Mouse (Mus musculus) forebrain, embryonic 11.5 days (tissue): ENCODE results near the gene Aldh16a1. TPM values are rescaled to one million over a fixed set of nuclear protein-coding genes. Genes with fewer than 3 reads are reported as not detected.

ENCODE experiments used
- ATAC-seq: fragments of 200-750 bp; cut with Nextera tagmentation; replicated peaks from 2 replicates; pipeline ENCODE4 v1.8.0; 2017; ENCODE audit warnings: moderate TSS enrichment; ENCODE audit not compliant: low FRiP score
- DNase-seq: peaks from one replicate; pipeline ENCODE4 v3.0.0-alpha.2; 2017; ENCODE audit warnings: low spot score
- H3K27ac ChIP-seq: fragments of 300-500 bp; sonication (generic); 2 replicates; pipeline ENCODE4 v1.5.1; 2014; ENCODE audit warnings: low read depth, low read length
- H3K27me3 ChIP-seq: fragments of 300-500 bp; sonication (generic); 2 replicates; pipeline ENCODE4 v1.6.1; 2014; ENCODE audit warnings: mild to moderate bottlenecking, low read length, mixed read lengths; ENCODE audit not compliant: control insufficient read depth, insufficient read depth
- H3K36me3 ChIP-seq: fragments of 300-500 bp; sonication (generic); 2 replicates; pipeline ENCODE4 v1.6.1; 2014; ENCODE audit warnings: mild to moderate bottlenecking, low read length, moderate library complexity, mixed read lengths; ENCODE audit not compliant: control insufficient read depth, insufficient read depth
- H3K4me1 ChIP-seq: fragments of 300-500 bp; sonication (generic); replicated peaks from 2 replicates; pipeline ENCODE4 v1.6.1; 2014; ENCODE audit warnings: low read length, mixed read lengths; ENCODE audit not compliant: control insufficient read depth, insufficient read depth
- H3K4me2 ChIP-seq: fragments of 300-500 bp; sonication (generic); 2 replicates; pipeline ENCODE4 v1.6.1; 2014; ENCODE audit warnings: low read depth, mild to moderate bottlenecking, low read length, moderate library complexity, mixed read lengths; ENCODE audit not compliant: severe bottlenecking
- H3K4me3 ChIP-seq: fragments of 300-500 bp; sonication (generic); 2 replicates; pipeline ENCODE4 v1.5.1; 2014; ENCODE audit warnings: low read depth, low read length
- H3K9ac ChIP-seq: fragments of 300-500 bp; sonication (generic); 2 replicates; pipeline ENCODE4 v1.6.1; 2014; ENCODE audit warnings: low read length
- H3K9me3 ChIP-seq: fragments of 300-500 bp; sonication (generic); 2 replicates; pipeline ENCODE4 v1.6.1; 2016; ENCODE audit warnings: low read length, mixed read lengths; ENCODE audit not compliant: control insufficient read depth
- WGBS: fragments of 180-500 bp; shearing (Covaris S2); extraction: QIAGEN DNeasy Blood & Tissue Kit; methylation state at CpG from one replicate; pipeline ENCODE4 v1.1.7; 2014; 5-methylcytosine and 5-hydroxymethylcytosine counted together
- polyA plus RNA-seq: library from polyadenylated mRNA; unstranded; fragments of >200 nt; fragmentation: Nextera tagmentation; extraction: Ambion mirVana; gene quantifications from 2 replicates; pipeline ENCODE4 v1.2.1, GENCODE M21; 2014

The Aldh16a1 gene
- polyA plus RNA-seq, 1 experiment from 2014 or later: 44.0 TPM

GRCm38 (mm10) chr7:45193871-45194785, 39.7 kb upstream of the Aldh16a1 start:
- Histone ChIP-seq H3K4me2 (no peak overlapping the region), H3K27ac (no peak overlapping the region), H3K4me3 (no peak overlapping the region), H3K4me1 (peaks cover 3% of the 10 kb centered on the region; the same call in 1 of the 2 replicates), H3K27me3 (no peaks in the 10 kb centered on the region), H3K9me3 (no peaks in the 10 kb centered on the region), H3K9ac (no peak overlapping the region), H3K36me3 (no peaks in the 10 kb centered on the region)
- DNase-seq (no peak), ATAC-seq (no peak)
- 71% methylated on average over 17 of the region's 17 CpGs for WGBS

- no peak for ATAC-seq
- Histone ChIP-seq H3K9ac (no peak overlapping the region), H3K27me3 (no peaks in the 10 kb centered on the region), H3K27ac (no peak overlapping the region), H3K9me3 (no peaks in the 10 kb centered on the region), H3K36me3 (no peaks in the 10 kb centered on the region), H3K4me3 (no peak overlapping the region), H3K4me1 (peaks cover 3% of the 10 kb centered on the region; the same call in 1 of the 2 replicates), H3K4me2 (no peak overlapping the region)
- DNase-seq: no peak
- 65% methylated on average over 5 of the region's 5 CpGs for WGBS
These were observed 39.0 kb upstream of the Aldh16a1 start for GRCm38 (mm10) chr7:45193406-45193805.

DNA sequence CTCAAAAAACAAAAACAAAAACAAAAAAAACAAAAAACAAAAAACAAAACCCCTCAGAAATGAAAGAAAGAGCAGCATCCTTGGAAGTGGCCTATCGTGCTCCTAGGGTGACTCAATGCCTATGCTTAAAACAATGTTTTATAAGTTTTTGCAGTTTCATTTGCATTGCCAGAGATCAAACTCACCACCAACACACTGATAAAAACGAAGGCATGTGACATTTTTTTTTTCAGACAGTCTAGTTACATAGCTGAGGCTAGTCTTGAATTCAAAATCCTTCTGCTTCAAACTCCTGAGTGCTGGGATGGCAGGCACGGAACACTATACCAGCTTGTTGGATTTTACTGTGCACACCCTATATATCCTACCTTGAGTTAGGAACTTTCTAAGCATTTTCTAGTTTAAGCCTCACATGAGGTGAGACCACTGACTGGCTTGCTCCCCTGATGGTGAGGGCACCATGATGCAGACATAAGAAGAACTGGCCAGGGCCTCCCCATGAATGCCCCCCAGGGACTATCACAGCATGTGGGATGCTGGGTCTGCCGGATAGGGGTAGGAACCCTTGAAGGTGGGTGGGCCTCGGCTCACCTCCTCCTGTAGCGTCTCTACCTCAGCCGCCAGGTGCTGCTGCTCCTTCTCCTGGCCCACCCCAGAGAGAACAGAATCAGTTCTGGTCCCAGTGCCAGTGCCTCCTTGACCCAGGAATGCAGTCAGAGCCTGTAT, 38.4 kb upstream of the Aldh16a1 start:
- Histone ChIP-seq H3K27ac (no peak overlapping the region), H3K9ac (no peak overlapping the region), H3K4me1 (no peaks in the 10 kb centered on the region; the same call in 1 of the 2 replicates), H3K4me3 (no peak overlapping the region), H3K9me3 (no peaks in the 10 kb centered on the region), H3K27me3 (no peaks in the 10 kb centered on the region), H3K4me2 (no peak overlapping the region), H3K36me3 (no peaks in the 10 kb centered on the region)
- 81% methylated on average over 7 of the region's 7 CpGs for WGBS
- ATAC-seq: no peak
- DNase-seq: no peak

- H3K4me3 ChIP-seq: no peak overlapping the region
- H3K27me3 ChIP-seq: no peaks in the 10 kb centered on the region; the same call in 1 of the 2 replicates
- 26% methylated on average over 8 of the region's 8 CpGs for WGBS
- no peak overlapping the region for H3K9ac ChIP-seq
- DNase-seq: no peak
- no peaks in the 10 kb centered on the region for H3K9me3 ChIP-seq
- H3K4me1 ChIP-seq: no peaks in the 10 kb centered on the region; the same call in 1 of the 2 replicates
- H3K4me2 ChIP-seq: no peak overlapping the region
- no peak for ATAC-seq
- no peak overlapping the region for H3K27ac ChIP-seq
- H3K36me3 ChIP-seq: no peaks in the 10 kb centered on the region
These were observed 37.5 kb upstream of the Aldh16a1 start for GRCm38 (mm10) chr7:45191803-45192363.

DNA sequence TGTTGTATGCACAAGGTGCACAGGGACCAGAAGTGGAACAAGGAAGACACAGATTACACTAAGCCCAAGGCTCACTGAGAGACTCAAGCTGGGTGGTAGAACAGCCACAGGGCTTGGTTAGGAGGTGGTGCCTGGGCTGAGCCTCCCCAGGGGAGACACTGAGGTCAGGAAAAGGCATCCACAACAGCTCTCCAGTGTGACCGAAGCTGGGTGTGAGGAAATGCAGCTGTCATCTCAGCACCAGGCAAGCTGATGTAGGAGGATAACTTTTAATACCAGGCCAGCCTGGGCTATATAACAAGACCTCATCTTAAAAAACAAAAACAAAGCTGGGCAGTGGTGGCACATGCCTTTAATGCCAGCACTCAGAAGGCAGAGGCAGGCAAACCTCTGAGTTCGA, 36.8 kb upstream of the Aldh16a1 start:
- Histone ChIP-seq H3K27me3 (no peaks in the 10 kb centered on the region; the same call in 1 of the 2 replicates), H3K4me2 (no peak overlapping the region)
- 77% methylated on average over 2 of the region's 2 CpGs for WGBS

DNA sequence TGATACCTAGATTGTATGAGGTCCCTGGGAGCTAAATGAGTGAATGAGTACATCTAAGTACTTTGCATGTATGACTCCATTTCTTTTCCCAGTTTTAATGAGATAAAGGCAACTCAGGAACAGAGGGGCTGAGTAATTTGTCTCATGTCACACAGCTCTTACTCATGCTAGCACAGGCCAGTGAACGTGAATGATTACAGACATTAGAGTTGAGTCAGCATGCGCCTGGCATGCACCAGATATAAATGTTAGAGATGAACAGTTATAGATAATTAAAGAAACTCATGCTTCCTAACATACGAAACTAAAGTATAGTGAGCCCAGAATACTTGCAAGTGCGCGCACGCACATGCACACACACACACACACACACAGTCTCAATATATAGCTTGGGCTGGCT, 35.8 kb upstream of the Aldh16a1 start:
- no peaks in the 10 kb centered on the region; the same call in none of the 2 replicates for H3K27me3 ChIP-seq
- 90% methylated on average over 6 of the region's 6 CpGs for WGBS
- no peak for ATAC-seq

More for the DNA sequence above, 36.8 kb upstream of the Aldh16a1 start:
- Histone ChIP-seq H3K9ac (no peak overlapping the region), H3K27ac (no peak overlapping the region), H3K9me3 (no peaks in the 10 kb centered on the region), H3K4me3 (no peak overlapping the region), H3K36me3 (no peaks in the 10 kb centered on the region), H3K4me1 (no peaks in the 10 kb centered on the region; the same call in 1 of the 2 replicates)
- DNase-seq: no peak
- no peak for ATAC-seq

DNA sequence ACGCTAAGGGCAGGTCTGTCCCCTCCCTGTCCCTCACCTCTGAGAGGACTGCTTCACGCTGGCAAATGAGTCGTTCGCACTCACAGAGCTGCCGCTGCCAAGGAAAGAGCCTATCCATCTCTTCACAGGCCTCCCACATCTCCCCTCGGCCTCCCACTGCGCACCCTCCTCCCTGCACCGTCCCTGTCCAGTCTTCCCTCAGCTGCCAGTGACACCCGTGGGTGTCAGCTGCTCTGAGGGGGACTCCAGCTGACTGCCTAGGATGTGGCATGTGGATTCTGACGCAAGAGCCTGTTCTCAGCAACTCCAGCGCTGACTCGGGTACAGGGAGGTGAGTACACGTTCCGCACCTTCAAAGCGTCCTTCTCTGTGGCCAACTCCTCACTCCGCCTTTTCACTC, 35.2 kb upstream of the Aldh16a1 start:
- WGBS: 61% methylated on average over 16 of the region's 16 CpGs
- DNase-seq (no peak), ATAC-seq (no peak)
- H3K9me3 ChIP-seq: no peaks in the 10 kb centered on the region
- H3K27me3 ChIP-seq: peaks cover 3% of the 10 kb centered on the region
- H3K36me3 ChIP-seq: no peaks in the 10 kb centered on the region
- H3K9ac ChIP-seq: no peak overlapping the region
- H3K4me3 ChIP-seq: no peak overlapping the region
- no peak overlapping the region for H3K4me2 ChIP-seq
- no peak overlapping the region for H3K27ac ChIP-seq
- H3K4me1 ChIP-seq: peaks cover 2% of the 10 kb centered on the region; the same call in 1 of the 2 replicates

More for the DNA sequence above, 35.8 kb upstream of the Aldh16a1 start:
- DNase-seq: no peak
- no peak overlapping the region for H3K4me2 ChIP-seq
- no peak overlapping the region for H3K27ac ChIP-seq
- no peak overlapping the region for H3K9ac ChIP-seq
- H3K4me1 ChIP-seq: peaks cover 2% of the 10 kb centered on the region; the same call in 1 of the 2 replicates
- H3K36me3 ChIP-seq: no peaks in the 10 kb centered on the region
- H3K4me3 ChIP-seq: no peak overlapping the region
- no peaks in the 10 kb centered on the region for H3K9me3 ChIP-seq

- no peak overlapping the region for H3K27ac ChIP-seq
- no peak for ATAC-seq
- no peaks in the 10 kb centered on the region for H3K9me3 ChIP-seq
- H3K36me3 ChIP-seq: no peaks in the 10 kb centered on the region
- no peak overlapping the region for H3K4me3 ChIP-seq
- H3K4me2 ChIP-seq: no peak overlapping the region
- H3K4me1 ChIP-seq: peaks cover 4% of the 10 kb centered on the region; the same call in 1 of the 2 replicates
- DNase-seq: no peak
- 52% methylated on average over 7 of the region's 7 CpGs for WGBS
- no peak overlapping the region for H3K9ac ChIP-seq
- H3K27me3 ChIP-seq: peaks cover 39% of the 10 kb centered on the region
These were observed 31.5 kb upstream of the Aldh16a1 start for GRCm38 (mm10) chr7:45185921-45186320.
